Mouse (Mus musculus) hindbrain, embryonic 11.5 days (tissue): ENCODE results near the gene Sh3gl3. TPM values are rescaled to one million over a fixed set of nuclear protein-coding genes. Genes with fewer than 3 reads are reported as not detected.

Experiments
- ATAC-seq: fragments of 200-750 bp; cut with Nextera tagmentation; 2 replicates; pipeline ENCODE4 v1.8.0; 2017; ENCODE audit warnings: mild to moderate bottlenecking, moderate TSS enrichment, moderate library complexity; ENCODE audit not compliant: low FRiP score
- DNase-seq: peaks from one replicate; pipeline ENCODE4 v3.0.0-alpha.2; 2015; ENCODE audit warnings: low spot score
- H3K27ac ChIP-seq: fragments of 300-500 bp; sonication (generic); 2 replicates; pipeline ENCODE4 v1.5.1; 2014; ENCODE audit warnings: mild to moderate bottlenecking, low read depth, low read length
- H3K27me3 ChIP-seq: fragments of 300-500 bp; sonication (generic); 2 replicates; pipeline ENCODE4 v1.6.1; 2014; ENCODE audit warnings: mild to moderate bottlenecking, low read length, moderate library complexity, mixed read lengths; ENCODE audit not compliant: control insufficient read depth, insufficient read depth
- H3K36me3 ChIP-seq: fragments of 300-500 bp; sonication (generic); 2 replicates; pipeline ENCODE4 v1.6.1; 2014; ENCODE audit warnings: mild to moderate bottlenecking, low read length, moderate library complexity, mixed read lengths; ENCODE audit not compliant: control insufficient read depth, insufficient read depth
- H3K4me1 ChIP-seq: fragments of 300-500 bp; sonication (generic); replicated peaks from 2 replicates; pipeline ENCODE4 v1.6.1; 2014; ENCODE audit warnings: low read length, mixed read lengths; ENCODE audit not compliant: control insufficient read depth, insufficient read depth
- H3K4me2 ChIP-seq: fragments of 300-500 bp; sonication (generic); replicated peaks from 2 replicates; pipeline ENCODE4 v1.6.1; 2014; ENCODE audit warnings: mild to moderate bottlenecking, low read depth, low read length
- H3K4me3 ChIP-seq: fragments of 300-500 bp; sonication (generic); 2 replicates; pipeline ENCODE4 v1.5.1; 2014; ENCODE audit warnings: low read depth, low read length
- H3K9ac ChIP-seq: fragments of 300-500 bp; sonication (generic); 2 replicates; pipeline ENCODE4 v1.6.1; 2014; ENCODE audit warnings: low read depth, low read length
- H3K9me3 ChIP-seq: fragments of 300-500 bp; sonication (generic); 2 replicates; pipeline ENCODE4 v1.6.1; 2016; ENCODE audit warnings: low read length; ENCODE audit not compliant: control insufficient read depth
- WGBS: fragments of 180-500 bp; shearing (Covaris S2); extraction: QIAGEN DNeasy Blood & Tissue Kit; methylation state at CpG from one replicate; pipeline ENCODE4 v1.1.7; 2014; 5-methylcytosine and 5-hydroxymethylcytosine counted together
- polyA plus RNA-seq: library from polyadenylated mRNA; unstranded; fragments of >200 nt; fragmentation: Nextera tagmentation; extraction: Ambion mirVana; gene quantifications from 2 replicates; pipeline ENCODE4 v1.2.1, GENCODE M21; 2014

Gene Sh3gl3
- polyA plus RNA-seq, 1 experiment from 2014 or later: 17.5 TPM

DNA sequence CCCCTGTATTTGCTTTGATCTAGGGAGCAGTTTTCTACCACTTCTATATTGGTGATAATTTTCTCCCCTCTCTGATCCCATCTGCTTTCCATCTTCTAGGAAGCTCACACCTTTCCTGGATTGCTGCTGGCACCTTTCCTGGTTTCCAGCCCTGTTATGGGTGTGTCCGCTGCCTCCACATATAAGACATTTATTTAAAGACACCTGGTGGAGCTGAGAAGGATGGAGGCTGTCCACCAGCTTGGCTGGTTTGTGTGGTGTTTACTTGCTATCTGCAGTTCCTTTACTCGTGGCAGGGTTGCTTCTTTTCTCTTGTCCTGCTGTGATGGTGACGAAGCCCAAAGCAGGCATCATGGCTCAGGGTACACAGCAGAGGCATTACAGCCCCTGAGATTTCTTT lies 71.1 kb downstream of the Sh3gl3 start:
- Histone ChIP-seq H3K9ac (no peak overlapping the region), H3K4me1 (no peaks in the 10 kb centered on the region), H3K27ac (no peak overlapping the region), H3K27me3 (no peaks in the 10 kb centered on the region), H3K36me3 (no peaks in the 10 kb centered on the region), H3K9me3 (no peaks in the 10 kb centered on the region), H3K4me3 (no peak overlapping the region), H3K4me2 (no peak overlapping the region)
- WGBS: 82% methylated on average over 3 of the region's 3 CpGs
- ATAC-seq (no peak), DNase-seq (no peak)

DNA sequence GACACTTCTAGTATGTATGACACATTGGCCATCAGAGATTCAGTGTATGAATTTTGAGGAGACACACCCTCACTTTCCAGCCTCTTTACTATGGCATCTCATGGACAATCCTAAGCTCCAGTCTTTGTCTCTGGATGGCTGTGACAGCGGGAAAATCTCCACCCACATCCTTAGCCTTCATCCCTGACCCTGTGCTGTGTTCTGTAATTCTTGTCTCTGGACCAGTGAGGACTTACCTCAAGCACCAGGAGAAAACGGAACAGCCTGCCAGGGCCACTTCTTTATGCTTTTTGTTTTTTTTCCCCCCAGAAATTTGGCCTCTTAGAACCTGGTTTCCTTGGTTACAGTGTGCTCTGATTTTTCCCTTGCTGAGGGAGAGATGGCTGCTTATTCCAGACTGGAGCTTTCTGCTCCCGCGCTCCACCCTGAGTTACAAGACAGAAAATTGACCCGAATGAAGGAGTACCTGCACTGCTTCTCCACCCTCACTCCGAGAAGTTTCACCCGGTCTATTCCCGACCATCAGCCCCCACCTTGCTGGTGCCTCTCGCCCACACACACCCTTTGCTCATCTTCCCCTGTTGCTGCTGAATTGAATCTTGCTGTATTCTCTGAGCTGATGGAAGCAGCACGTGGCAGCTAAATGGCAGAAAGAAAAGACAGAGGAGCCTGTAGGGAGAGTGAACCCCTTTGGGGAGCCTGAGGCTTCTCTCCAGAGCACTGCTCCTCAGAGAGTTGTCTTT lies 75.5 kb downstream of the Sh3gl3 start:
- no peaks in the 10 kb centered on the region for H3K9me3 ChIP-seq
- no peaks in the 10 kb centered on the region for H3K27me3 ChIP-seq
- H3K4me2 ChIP-seq: no peak overlapping the region
- no peak overlapping the region for H3K27ac ChIP-seq
- ATAC-seq: no peak
- 68% methylated on average over 10 of the region's 10 CpGs for WGBS
- H3K4me1 ChIP-seq: no peaks in the 10 kb centered on the region
- no peaks in the 10 kb centered on the region for H3K36me3 ChIP-seq
- H3K4me3 ChIP-seq: no peak overlapping the region
- no peak for DNase-seq
- H3K9ac ChIP-seq: no peak overlapping the region

DNA sequence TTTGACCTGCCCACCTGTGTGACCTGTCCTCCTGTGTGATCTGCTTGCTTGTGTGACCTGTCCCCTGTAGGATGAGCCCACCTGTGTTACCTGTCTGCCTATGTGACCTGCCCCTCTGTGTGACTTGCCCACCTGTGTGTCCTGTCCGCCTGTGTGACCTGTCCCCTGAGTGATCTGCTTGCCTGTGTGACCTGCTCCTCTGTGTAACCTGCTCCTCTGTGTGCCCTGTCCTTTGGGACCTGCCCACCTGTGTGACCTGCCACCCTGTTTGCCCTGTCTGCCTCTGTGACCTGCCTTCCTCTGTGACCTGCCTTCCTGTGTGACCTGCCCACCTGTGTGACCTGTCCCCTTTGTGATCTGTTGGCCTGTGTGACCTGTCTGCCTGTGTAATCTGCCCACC lies 79.7 kb downstream of the Sh3gl3 start:
- Histone ChIP-seq H3K27me3 (no peaks in the 10 kb centered on the region), H3K9ac (no peak overlapping the region), H3K27ac (no peak overlapping the region), H3K4me2 (no peak overlapping the region), H3K9me3 (no peaks in the 10 kb centered on the region), H3K36me3 (no peaks in the 10 kb centered on the region), H3K4me3 (no peak overlapping the region), H3K4me1 (no peaks in the 10 kb centered on the region)
- ATAC-seq (no peak), DNase-seq (no peak)
- 78% methylated on average over 1 of the region's 1 CpGs for WGBS

DNA sequence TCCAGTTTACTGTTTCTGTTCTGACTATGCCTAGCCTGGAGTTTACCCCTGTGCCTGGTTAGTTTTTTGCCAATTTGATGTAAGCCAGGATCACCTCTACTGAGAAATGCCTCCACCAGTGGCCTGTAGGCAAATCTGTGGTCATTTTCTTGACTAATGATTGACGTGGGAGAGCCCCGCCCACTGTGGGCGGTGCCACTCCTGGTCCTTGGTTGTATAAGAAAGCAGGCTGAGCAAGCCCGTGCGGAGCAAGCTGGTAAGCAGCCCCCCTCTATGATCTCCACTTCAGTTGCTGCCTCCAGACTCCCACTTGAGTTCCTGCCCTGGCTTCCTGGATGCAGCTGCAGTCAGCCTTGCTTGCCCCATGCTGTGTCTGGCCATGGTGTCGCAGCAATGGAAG lies 83.3 kb downstream of the Sh3gl3 start:
- WGBS: 74% methylated on average over 6 of the region's 6 CpGs
- H3K4me1 ChIP-seq: no peaks in the 10 kb centered on the region
- H3K36me3 ChIP-seq: no peaks in the 10 kb centered on the region
- H3K9ac ChIP-seq: no peak overlapping the region
- ATAC-seq: no peak
- H3K27me3 ChIP-seq: no peaks in the 10 kb centered on the region
- H3K4me3 ChIP-seq: no peak overlapping the region
- no peak overlapping the region for H3K4me2 ChIP-seq
- no peak overlapping the region for H3K27ac ChIP-seq
- DNase-seq: no peak
- no peaks in the 10 kb centered on the region for H3K9me3 ChIP-seq

DNA sequence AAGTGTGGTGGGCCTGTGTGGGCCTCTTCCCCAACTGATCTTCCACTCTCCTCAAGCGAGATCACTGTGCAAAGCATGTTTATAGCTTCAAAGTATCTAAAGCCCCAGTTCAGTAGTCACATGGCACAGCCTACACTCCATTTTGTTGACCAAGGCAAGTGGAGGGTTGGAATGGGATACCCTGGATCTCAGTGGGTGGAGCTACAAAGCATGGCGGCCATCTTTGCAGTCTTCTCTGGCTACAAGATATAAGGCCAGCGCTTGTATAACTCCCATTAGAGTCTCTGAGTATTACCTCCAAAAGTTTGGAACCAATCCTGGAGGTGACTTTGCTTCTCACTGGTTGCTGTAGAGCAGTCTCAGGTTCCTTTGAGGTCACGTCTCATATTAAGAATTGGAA lies 83.9 kb downstream of the Sh3gl3 start:
- ATAC-seq (no peak), DNase-seq (no peak)
- Histone ChIP-seq H3K27ac (no peak overlapping the region), H3K9ac (no peak overlapping the region), H3K4me2 (no peak overlapping the region), H3K27me3 (no peaks in the 10 kb centered on the region), H3K4me1 (no peaks in the 10 kb centered on the region), H3K36me3 (no peaks in the 10 kb centered on the region), H3K4me3 (no peak overlapping the region), H3K9me3 (no peaks in the 10 kb centered on the region)
- 87% methylated on average over 4 of the region's 4 CpGs for WGBS

DNA sequence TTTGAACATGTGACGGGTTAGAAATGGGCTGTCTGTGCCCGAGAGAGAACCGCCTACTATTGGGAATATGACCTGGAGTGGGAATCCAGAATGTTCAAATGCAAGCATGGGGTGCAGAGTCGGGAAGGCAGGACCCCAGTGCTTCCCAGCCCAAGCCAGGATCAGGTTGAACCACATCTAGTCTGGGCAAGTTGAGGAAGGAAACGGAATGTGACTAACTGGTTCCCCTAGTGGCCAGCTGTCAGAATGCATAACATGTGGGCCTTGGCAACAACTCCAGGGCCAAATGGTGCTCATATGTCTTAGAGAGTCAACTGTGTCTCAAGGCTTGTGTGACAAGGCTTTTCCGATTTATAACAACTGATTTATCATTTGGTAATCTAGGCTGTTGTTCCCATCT lies 86.6 kb downstream of the Sh3gl3 start:
- H3K4me1 ChIP-seq: no peaks in the 10 kb centered on the region
- DNase-seq (peak; percentile 64), ATAC-seq (no peak)
- H3K9me3 ChIP-seq: no peaks in the 10 kb centered on the region
- no peaks in the 10 kb centered on the region for H3K36me3 ChIP-seq
- H3K4me3 ChIP-seq: no peak overlapping the region
- no peak overlapping the region for H3K9ac ChIP-seq
- H3K27ac ChIP-seq: no peak overlapping the region
- H3K4me2 ChIP-seq: no peak overlapping the region
- H3K27me3 ChIP-seq: no peaks in the 10 kb centered on the region
- WGBS: 74% methylated on average over 6 of the region's 6 CpGs

DNA sequence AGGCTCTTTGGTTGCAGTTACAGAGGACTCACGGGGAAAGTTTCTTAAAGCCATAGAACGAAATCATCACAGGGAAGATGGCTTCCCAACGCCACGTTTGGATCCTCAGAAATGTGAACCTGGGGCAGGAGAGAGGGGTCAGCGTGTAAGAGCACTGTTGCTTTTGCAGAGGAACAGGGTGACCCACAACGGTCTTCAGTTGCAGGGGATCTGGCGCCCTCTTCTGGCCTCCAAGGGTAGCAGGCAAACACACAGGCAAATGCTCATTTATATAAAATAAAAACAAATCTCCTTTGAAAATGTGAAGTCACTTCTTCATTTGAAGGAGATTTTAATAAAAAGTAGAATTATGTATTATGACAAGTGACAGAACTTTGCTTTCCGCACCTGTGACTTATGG lies 89.5 kb downstream of the Sh3gl3 start:
- Histone ChIP-seq H3K4me3 (no peak overlapping the region), H3K27ac (no peak overlapping the region), H3K9me3 (no peaks in the 10 kb centered on the region), H3K36me3 (no peaks in the 10 kb centered on the region), H3K4me1 (no peaks in the 10 kb centered on the region), H3K4me2 (no peak overlapping the region), H3K9ac (no peak overlapping the region), H3K27me3 (no peaks in the 10 kb centered on the region)
- peak; percentile 78 for DNase-seq
- WGBS: 18% methylated on average over 8 of the region's 8 CpGs
- no peak for ATAC-seq

DNA sequence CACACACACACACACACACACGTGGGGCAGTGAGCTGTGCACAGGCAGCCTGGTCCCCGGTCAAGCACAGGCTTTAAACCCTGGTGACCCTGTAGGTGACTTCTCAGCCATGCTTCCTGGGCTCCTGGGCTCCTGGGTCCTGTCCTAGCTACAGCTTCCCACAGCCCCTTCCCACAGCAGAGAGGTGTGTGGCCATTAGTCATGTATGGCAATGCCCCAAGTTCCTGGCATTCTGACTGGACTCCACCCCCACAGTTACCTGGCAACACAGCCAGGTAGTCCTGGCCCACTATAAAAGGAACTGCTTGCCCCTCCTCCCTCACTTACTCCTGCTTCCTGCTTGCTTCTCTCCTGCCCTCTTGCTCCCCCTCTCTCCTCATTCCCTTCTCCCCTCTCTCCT lies 90.5 kb downstream of the Sh3gl3 start:
- ATAC-seq: no peak
- Histone ChIP-seq H3K27ac (no peak overlapping the region), H3K4me1 (no peaks in the 10 kb centered on the region), H3K36me3 (no peaks in the 10 kb centered on the region), H3K4me2 (no peak overlapping the region), H3K9ac (no peak overlapping the region), H3K4me3 (no peak overlapping the region), H3K9me3 (no peaks in the 10 kb centered on the region), H3K27me3 (no peaks in the 10 kb centered on the region)
- no peak for DNase-seq
- WGBS: 83% methylated on average over 2 of the region's 2 CpGs

DNA sequence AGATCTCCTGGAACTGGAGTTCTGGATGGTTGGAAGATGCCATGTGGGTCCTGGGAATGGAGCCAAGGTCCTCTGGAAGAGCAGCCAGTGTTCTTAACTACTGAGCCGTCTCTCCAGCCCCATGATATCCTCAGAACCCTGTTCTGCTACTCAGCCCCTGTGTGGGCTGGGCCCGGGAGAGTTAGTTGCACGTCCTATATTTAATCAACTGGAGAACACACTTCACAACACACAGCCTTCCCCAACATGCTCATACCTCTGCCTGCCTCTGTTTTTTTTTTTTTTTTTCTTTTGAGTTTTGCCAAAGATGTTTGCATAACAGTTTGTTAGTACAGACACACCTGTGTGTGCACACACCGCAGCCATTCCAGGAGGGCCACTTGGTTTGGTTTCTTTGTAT lies 91.7 kb downstream of the Sh3gl3 start:
- Histone ChIP-seq H3K27ac (no peak overlapping the region), H3K4me3 (no peak overlapping the region), H3K4me1 (no peaks in the 10 kb centered on the region), H3K36me3 (no peaks in the 10 kb centered on the region), H3K4me2 (no peak overlapping the region), H3K9ac (no peak overlapping the region), H3K9me3 (no peaks in the 10 kb centered on the region), H3K27me3 (no peaks in the 10 kb centered on the region)
- ATAC-seq: no peak
- WGBS: 86% methylated on average over 4 of the region's 4 CpGs
- no peak for DNase-seq
